Mouse (Mus musculus) gastrocnemius, adult 18-20 months (tissue): ENCODE results near the gene Atg2b. TPM values are rescaled to one million over a fixed set of nuclear protein-coding genes. Genes with fewer than 3 reads are reported as not detected.

Experiments used
- DNase-seq: peaks from one replicate; pipeline ENCODE4 v3.0.0; 2021; ENCODE audit warnings: low spot score
- total RNA-seq, 2 experiments: library from RNA; stranded (reverse); gene quantifications; 2 replicates each; pipeline ENCODE4 v1.2.3; 2021

Atg2b gene
- total RNA-seq, 2 experiments from 2014 or later = 17.2 to 17.7 TPM

DNA sequence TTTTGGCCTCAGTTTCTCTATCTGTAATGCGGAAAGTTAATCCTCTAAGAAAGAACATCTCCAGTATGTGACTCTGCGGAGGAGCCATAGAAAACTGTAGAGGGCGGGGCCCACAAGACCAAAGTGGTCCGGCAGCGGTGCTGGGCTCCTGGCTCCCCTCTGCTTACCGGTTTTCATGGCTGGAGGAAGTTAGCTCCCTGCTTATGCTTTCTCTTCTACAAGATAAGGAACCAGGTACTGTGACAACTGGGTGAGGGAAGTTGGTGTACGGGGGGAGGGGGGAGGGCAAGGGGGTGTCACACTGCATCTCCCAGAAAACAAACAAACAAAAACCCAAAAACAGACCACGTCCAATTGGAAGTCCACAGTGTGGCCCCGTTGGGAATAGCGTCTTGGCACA lies 86.5 kb downstream of the Atg2b start:
- no peak for DNase-seq

DNA sequence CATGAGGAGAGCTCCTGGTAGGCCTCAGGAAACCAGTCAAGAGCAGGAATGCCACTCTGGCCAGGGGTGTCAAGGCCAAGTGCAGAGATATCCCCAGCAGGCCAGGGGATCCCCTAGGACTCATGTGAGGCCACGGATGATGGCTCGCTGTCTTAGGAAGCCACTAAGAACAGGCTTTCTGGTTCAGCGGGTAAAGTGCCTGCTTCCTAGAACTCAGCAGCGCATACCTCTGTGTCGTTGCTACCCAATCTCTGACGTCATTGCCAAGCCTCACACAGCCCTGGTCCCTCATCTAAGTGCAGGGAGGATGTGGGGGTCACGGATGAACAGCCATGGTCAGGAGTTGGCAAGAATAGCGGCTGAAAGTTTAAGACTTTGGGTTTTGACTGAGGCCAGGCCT lies 87.9 kb downstream of the Atg2b start:
- DNase-seq = no peak

DNA sequence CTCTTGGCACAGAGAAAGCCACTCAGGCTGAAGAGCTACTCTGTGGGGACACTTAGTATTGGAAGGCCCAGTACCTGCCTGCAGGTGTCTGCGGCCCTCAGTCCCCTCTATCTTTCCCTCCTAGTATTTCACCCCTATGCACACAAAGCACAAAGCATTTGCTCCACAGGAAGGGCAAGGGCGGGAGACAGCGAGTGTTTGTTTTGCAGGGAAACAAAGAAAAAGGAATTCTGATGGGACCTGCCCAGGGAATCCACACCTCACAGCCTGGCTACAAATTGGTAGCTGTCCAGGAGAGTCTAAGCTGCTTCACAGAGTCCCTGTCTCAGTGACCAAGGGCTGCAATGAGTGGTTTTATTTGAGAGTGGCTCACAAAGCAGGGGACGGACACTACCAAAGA lies 91.5 kb downstream of the Atg2b start:
- DNase-seq = no peak

GRCm38 (mm10) chr12:105592361-105592761 lies 92.7 kb downstream of the Atg2b start:
- DNase-seq = no peak

GRCm38 (mm10) chr12:105590786-105591185 lies 94.2 kb downstream of the Atg2b start:
- DNase-seq = no peak

- no peak for DNase-seq
These were observed 97.5 kb downstream of the Atg2b start for GRCm38 (mm10) chr12:105587526-105587925.

GRCm38 (mm10) chr12:105584851-105585250 lies 100.2 kb downstream of the Atg2b start:
- DNase-seq = peak; percentile 65

- DNase-seq = no peak
These were observed 101.5 kb downstream of the Atg2b start for GRCm38 (mm10) chr12:105583484-105583883.

DNA sequence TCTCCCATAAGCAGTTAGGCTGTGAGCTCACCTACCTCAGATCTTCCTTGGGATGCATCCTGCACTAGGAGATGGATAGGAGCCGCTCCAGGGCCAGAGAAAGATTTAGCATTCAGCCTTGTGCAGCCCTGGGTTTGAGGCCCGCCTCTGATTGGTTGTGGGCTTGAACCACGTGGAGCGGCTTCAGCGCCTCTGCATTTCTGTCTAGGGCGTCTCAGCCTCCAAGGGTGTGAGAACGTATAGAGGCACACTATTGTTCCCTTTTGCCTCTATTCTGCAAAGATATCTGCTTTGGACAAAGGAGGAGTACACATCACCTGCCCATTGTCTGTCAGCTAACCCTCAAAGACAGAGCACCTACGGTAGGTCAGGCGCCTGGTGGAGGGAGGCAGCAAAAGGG lies 102.5 kb downstream of the Atg2b start:
- no peak for DNase-seq

GRCm38 (mm10) chr12:105580490-105580889 lies 104.5 kb downstream of the Atg2b start:
- no peak for DNase-seq

DNA sequence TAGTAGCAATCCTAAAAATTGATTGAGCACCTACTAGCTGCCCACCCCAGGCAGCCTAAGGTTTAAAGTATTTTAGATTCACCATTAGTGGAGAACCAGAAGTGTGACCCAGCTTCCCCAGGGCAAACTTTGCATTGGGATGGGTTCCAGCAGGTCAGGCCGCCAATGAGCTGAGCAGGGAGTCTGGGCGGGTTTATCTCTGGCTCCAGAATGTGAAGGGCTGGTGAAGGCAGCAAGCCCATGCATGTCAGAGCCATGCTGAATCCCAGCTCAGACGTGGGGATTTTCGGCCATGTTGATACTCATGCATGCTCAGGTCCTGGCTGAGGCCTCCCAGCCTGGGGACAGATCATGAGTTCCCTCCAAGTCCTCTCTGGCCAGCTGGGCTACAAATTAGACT lies 110.7 kb downstream of the Atg2b start:
- DNase-seq = no peak

DNA sequence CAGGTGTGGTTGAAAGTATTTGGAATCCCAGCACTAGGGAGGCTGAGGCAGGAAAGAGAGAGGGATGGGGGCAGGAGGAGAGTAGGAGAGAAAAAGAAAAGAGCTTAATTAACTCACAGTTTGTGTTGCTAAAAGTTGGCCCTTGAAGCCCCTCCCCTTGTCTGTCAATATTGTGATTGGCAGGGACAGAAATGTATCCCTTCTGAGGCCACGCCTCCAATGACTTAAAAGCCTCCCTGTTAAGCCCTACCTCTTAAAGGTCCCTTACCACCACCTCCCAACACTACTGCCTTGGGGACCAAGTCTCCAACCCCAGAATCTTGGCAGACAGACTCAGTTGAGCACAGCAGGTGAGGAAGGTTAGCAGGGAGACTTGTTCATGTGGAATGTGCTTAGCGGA lies 112.4 kb downstream of the Atg2b start:
- DNase-seq = no peak

GRCm38 (mm10) chr12:105571867-105572266 lies 113.1 kb downstream of the Atg2b start:
- no peak for DNase-seq

Other genes with a start within 250 kb of the Atg2b start
- under 1 TPM; 0.09 to 0.11 TPM for gene D430019H16Rik, start 231.4 kb downstream of the Atg2b start, total RNA-seq
- under 1 TPM; 0.33 to 0.39 TPM for gene Bdkrb2, start 122.0 kb downstream of the Atg2b start, total RNA-seq
- not detected for gene Bdkrb1, start 82.1 kb downstream of the Atg2b start, total RNA-seq
- gene Gskip, start 382 bp downstream of the Atg2b start, total RNA-seq = 1 to 10 TPM; 6.3 to 6.4 TPM
- under 1 TPM in 1 of 2 experiments, not detected in 1; 0.09 TPM for gene Ak7, start 20.8 kb upstream of the Atg2b start, total RNA-seq
- gene Papola, start 99.5 kb upstream of the Atg2b start, total RNA-seq = 10 to 100 TPM; 66.2 to 85.3 TPM